Mouse (Mus musculus) neural tube, embryonic 12.5 days (tissue): ENCODE data around the gene Fmnl2. TPM values are rescaled to one million over a fixed set of nuclear protein-coding genes. Genes with fewer than 3 reads are reported as not detected.

ENCODE experiments used
- ATAC-seq: fragments of 200-750 bp; cut with Nextera tagmentation; 2 replicates; pipeline ENCODE4 v1.8.0; 2017; ENCODE audit warnings: low read depth, mild to moderate bottlenecking, moderate TSS enrichment, moderate library complexity; ENCODE audit not compliant: low FRiP score
- H3K27ac ChIP-seq: fragments of 300-500 bp; sonication (generic); 2 replicates; pipeline ENCODE4 v1.5.1; 2016
- H3K27me3 ChIP-seq: fragments of 300-500 bp; sonication (generic); replicated peaks from 2 replicates; pipeline ENCODE4 v1.6.1; 2016; ENCODE audit warnings: mild to moderate bottlenecking
- H3K36me3 ChIP-seq: fragments of 300-500 bp; sonication (generic); 2 replicates; pipeline ENCODE4 v1.6.1; 2016; ENCODE audit warnings: mild to moderate bottlenecking
- H3K4me1 ChIP-seq: fragments of 300-500 bp; sonication (generic); 2 replicates; pipeline ENCODE4 v1.6.1; 2016
- H3K4me2 ChIP-seq: fragments of 300-500 bp; sonication (generic); replicated peaks from 2 replicates; pipeline ENCODE4 v1.6.1; 2016; ENCODE audit warnings: mild to moderate bottlenecking
- H3K4me3 ChIP-seq: fragments of 300-500 bp; sonication (generic); 2 replicates; pipeline ENCODE4 v1.5.1; 2016
- H3K9ac ChIP-seq: fragments of 300-500 bp; sonication (generic); 2 replicates; pipeline ENCODE4 v1.6.1; 2016; ENCODE audit warnings: mild to moderate bottlenecking
- H3K9me3 ChIP-seq: fragments of 300-500 bp; sonication (generic); 2 replicates; pipeline ENCODE4 v1.6.1; 2016; ENCODE audit warnings: mild to moderate bottlenecking
- WGBS: fragments of 180-500 bp; shearing (Covaris S2); methylation state at CpG from one replicate; pipeline ENCODE4 v1.1.7; 2016; 5-methylcytosine and 5-hydroxymethylcytosine counted together
- polyA plus RNA-seq: library from polyadenylated mRNA; unstranded; fragments of >200 nt; fragmentation: Nextera tagmentation; extraction: Ambion mirVana; gene quantifications from 2 replicates; pipeline ENCODE4 v1.2.1, GENCODE M21; 2016

The Fmnl2 gene
- polyA plus RNA-seq, 1 experiment from 2014 or later: 10.7 TPM

- WGBS: 96% methylated on average over 1 of the region's 1 CpGs
- Histone ChIP-seq H3K27ac (no peak overlapping the region), H3K27me3 (no peaks in the 10 kb centered on the region), H3K9ac (no peak overlapping the region), H3K4me3 (no peak overlapping the region), H3K36me3 (peaks cover 9% of the 10 kb centered on the region), H3K4me2 (no peak overlapping the region), H3K9me3 (no peaks in the 10 kb centered on the region), H3K4me1 (no peaks in the 10 kb centered on the region)
- no peak for ATAC-seq
Measured at GRCm38 (mm10) chr2:53047749-53048387, 190.2 kb downstream of the Fmnl2 start.

GRCm38 (mm10) chr2:53050376-53050775 lies 192.7 kb downstream of the Fmnl2 start:
- 98% methylated on average over 6 of the region's 6 CpGs for WGBS
- no peaks in the 10 kb centered on the region for H3K9me3 ChIP-seq
- no peaks in the 10 kb centered on the region for H3K4me1 ChIP-seq

GRCm38 (mm10) chr2:53051502-53051901 lies 193.8 kb downstream of the Fmnl2 start:
- H3K4me3 ChIP-seq: no peak overlapping the region
- H3K4me1 ChIP-seq: no peaks in the 10 kb centered on the region
- ATAC-seq: no peak
- peaks cover 17% of the 10 kb centered on the region for H3K36me3 ChIP-seq
- 91% methylated on average over 8 of the region's 8 CpGs for WGBS
- H3K27me3 ChIP-seq: no peaks in the 10 kb centered on the region
- H3K9ac ChIP-seq: no peak overlapping the region
- H3K9me3 ChIP-seq: no peaks in the 10 kb centered on the region
- no peak overlapping the region for H3K4me2 ChIP-seq
- H3K27ac ChIP-seq: no peak overlapping the region

More at GRCm38 (mm10) chr2:53050376-53050775, 192.7 kb downstream of the Fmnl2 start:
- no peak for ATAC-seq
- Histone ChIP-seq H3K27ac (no peak overlapping the region), H3K27me3 (no peaks in the 10 kb centered on the region), H3K4me2 (no peak overlapping the region), H3K36me3 (peaks cover 17% of the 10 kb centered on the region), H3K4me3 (no peak overlapping the region), H3K9ac (no peak overlapping the region)

GRCm38 (mm10) chr2:53053714-53054113 lies 196.1 kb downstream of the Fmnl2 start:
- no peak for ATAC-seq
- no peak overlapping the region for H3K9ac ChIP-seq
- no peaks in the 10 kb centered on the region for H3K27me3 ChIP-seq
- no peak overlapping the region for H3K4me3 ChIP-seq
- peaks cover 17% of the 10 kb centered on the region for H3K36me3 ChIP-seq
- 57% methylated on average over 7 of the region's 7 CpGs for WGBS
- H3K4me2 ChIP-seq: no peak overlapping the region
- no peaks in the 10 kb centered on the region for H3K9me3 ChIP-seq
- no peak overlapping the region for H3K27ac ChIP-seq
- H3K4me1 ChIP-seq: no peaks in the 10 kb centered on the region

- 91% methylated on average over 6 of the region's 6 CpGs for WGBS
- no peak overlapping the region for H3K27ac ChIP-seq
Measured at GRCm38 (mm10) chr2:53056556-53056955, 198.9 kb downstream of the Fmnl2 start.

GRCm38 (mm10) chr2:53057291-53057690 lies 199.6 kb downstream of the Fmnl2 start:
- no peaks in the 10 kb centered on the region for H3K27me3 ChIP-seq
- no peak overlapping the region for H3K9ac ChIP-seq
- H3K9me3 ChIP-seq: no peaks in the 10 kb centered on the region
- H3K36me3 ChIP-seq: peaks cover 9% of the 10 kb centered on the region; the same call in 1 of the 2 replicates
- WGBS: 92% methylated on average over 2 of the region's 2 CpGs
- no peak overlapping the region for H3K4me3 ChIP-seq
- H3K4me2 ChIP-seq: no peak overlapping the region
- no peaks in the 10 kb centered on the region for H3K4me1 ChIP-seq
- H3K27ac ChIP-seq: no peak overlapping the region
- no peak for ATAC-seq

More at GRCm38 (mm10) chr2:53056556-53056955, 198.9 kb downstream of the Fmnl2 start:
- no peak overlapping the region for H3K9ac ChIP-seq
- H3K4me1 ChIP-seq: no peaks in the 10 kb centered on the region
- H3K4me2 ChIP-seq: no peak overlapping the region
- H3K4me3 ChIP-seq: no peak overlapping the region
- peaks cover 12% of the 10 kb centered on the region for H3K36me3 ChIP-seq
- no peak for ATAC-seq
- no peaks in the 10 kb centered on the region for H3K27me3 ChIP-seq
- H3K9me3 ChIP-seq: no peaks in the 10 kb centered on the region

- no peak for ATAC-seq
- 85% methylated on average over 9 of the region's 9 CpGs for WGBS
Measured at GRCm38 (mm10) chr2:53061363-53062000, 203.8 kb downstream of the Fmnl2 start.

GRCm38 (mm10) chr2:53066973-53067372 lies 209.3 kb downstream of the Fmnl2 start:
- Histone ChIP-seq H3K36me3 (0 out of 2 replicates have a peak, but pooled peaks cover 3% of the 10 kb centered on the region), H3K9me3 (no peaks in the 10 kb centered on the region), H3K27ac (no peak overlapping the region), H3K27me3 (no peaks in the 10 kb centered on the region), H3K4me3 (no peak overlapping the region), H3K4me1 (no peaks in the 10 kb centered on the region), H3K9ac (no peak overlapping the region), H3K4me2 (no peak overlapping the region)
- ATAC-seq: no peak
- 97% methylated on average over 2 of the region's 2 CpGs for WGBS

More at GRCm38 (mm10) chr2:53061363-53062000, 203.8 kb downstream of the Fmnl2 start:
- H3K36me3 ChIP-seq: no peaks in the 10 kb centered on the region
- H3K9me3 ChIP-seq: no peaks in the 10 kb centered on the region
- no peak overlapping the region for H3K9ac ChIP-seq
- H3K4me2 ChIP-seq: no peak overlapping the region
- no peaks in the 10 kb centered on the region for H3K27me3 ChIP-seq
- no peaks in the 10 kb centered on the region for H3K4me1 ChIP-seq
- no peak overlapping the region for H3K4me3 ChIP-seq
- no peak overlapping the region for H3K27ac ChIP-seq

GRCm38 (mm10) chr2:53070607-53071006 lies 212.9 kb downstream of the Fmnl2 start:
- no peaks in the 10 kb centered on the region for H3K27me3 ChIP-seq
- no peaks in the 10 kb centered on the region for H3K4me1 ChIP-seq
- no peaks in the 10 kb centered on the region for H3K9me3 ChIP-seq
- no peak overlapping the region for H3K9ac ChIP-seq
- no peak for ATAC-seq
- H3K27ac ChIP-seq: no peak overlapping the region
- whole genome bisulfite sequencing: 24% methylated on average over 1 of the region's 1 CpGs
- H3K36me3 ChIP-seq: 0 out of 2 replicates have a peak, but pooled peaks cover 5% of the 10 kb centered on the region
- H3K4me2 ChIP-seq: no peak overlapping the region
- H3K4me3 ChIP-seq: no peak overlapping the region

- no peak for ATAC-seq
- H3K9ac ChIP-seq: no peak overlapping the region
- peaks cover 7% of the 10 kb centered on the region; the same call in 1 of the 2 replicates for H3K4me1 ChIP-seq
- H3K27me3 ChIP-seq: no peaks in the 10 kb centered on the region
- no peaks in the 10 kb centered on the region for H3K36me3 ChIP-seq
- no peak overlapping the region for H3K4me3 ChIP-seq
- no peak overlapping the region for H3K4me2 ChIP-seq
- H3K27ac ChIP-seq: no peak overlapping the region
- H3K9me3 ChIP-seq: no peaks in the 10 kb centered on the region
- 77% methylated on average over 2 of the region's 2 CpGs for WGBS
Measured at GRCm38 (mm10) chr2:53079693-53080286, 222.1 kb downstream of the Fmnl2 start.

GRCm38 (mm10) chr2:53082045-53082444 lies 224.4 kb downstream of the Fmnl2 start:
- no peak overlapping the region for H3K9ac ChIP-seq
- WGBS: 82% methylated on average over 4 of the region's 4 CpGs
- H3K9me3 ChIP-seq: no peaks in the 10 kb centered on the region
- H3K27ac ChIP-seq: no peak overlapping the region
- H3K4me3 ChIP-seq: no peak overlapping the region
- ATAC-seq: no peak
- no peak overlapping the region for H3K4me2 ChIP-seq
- no peaks in the 10 kb centered on the region for H3K27me3 ChIP-seq
- H3K36me3 ChIP-seq: no peaks in the 10 kb centered on the region
- peaks cover 7% of the 10 kb centered on the region; the same call in 1 of the 2 replicates for H3K4me1 ChIP-seq

GRCm38 (mm10) chr2:53082501-53082900 lies 224.8 kb downstream of the Fmnl2 start:
- no peaks in the 10 kb centered on the region for H3K27me3 ChIP-seq
- no peaks in the 10 kb centered on the region for H3K36me3 ChIP-seq
- peaks cover 7% of the 10 kb centered on the region; the same call in 1 of the 2 replicates for H3K4me1 ChIP-seq
- no peak overlapping the region for H3K27ac ChIP-seq
- ATAC-seq: no peak
- no peak overlapping the region for H3K9ac ChIP-seq
- no peak overlapping the region for H3K4me2 ChIP-seq
- no peak overlapping the region for H3K4me3 ChIP-seq
- no peaks in the 10 kb centered on the region for H3K9me3 ChIP-seq
- 74% methylated on average over 5 of the region's 5 CpGs for WGBS
